ENCODE assay signal across 9 mouse cellular contexts in the genomic region with DNA sequence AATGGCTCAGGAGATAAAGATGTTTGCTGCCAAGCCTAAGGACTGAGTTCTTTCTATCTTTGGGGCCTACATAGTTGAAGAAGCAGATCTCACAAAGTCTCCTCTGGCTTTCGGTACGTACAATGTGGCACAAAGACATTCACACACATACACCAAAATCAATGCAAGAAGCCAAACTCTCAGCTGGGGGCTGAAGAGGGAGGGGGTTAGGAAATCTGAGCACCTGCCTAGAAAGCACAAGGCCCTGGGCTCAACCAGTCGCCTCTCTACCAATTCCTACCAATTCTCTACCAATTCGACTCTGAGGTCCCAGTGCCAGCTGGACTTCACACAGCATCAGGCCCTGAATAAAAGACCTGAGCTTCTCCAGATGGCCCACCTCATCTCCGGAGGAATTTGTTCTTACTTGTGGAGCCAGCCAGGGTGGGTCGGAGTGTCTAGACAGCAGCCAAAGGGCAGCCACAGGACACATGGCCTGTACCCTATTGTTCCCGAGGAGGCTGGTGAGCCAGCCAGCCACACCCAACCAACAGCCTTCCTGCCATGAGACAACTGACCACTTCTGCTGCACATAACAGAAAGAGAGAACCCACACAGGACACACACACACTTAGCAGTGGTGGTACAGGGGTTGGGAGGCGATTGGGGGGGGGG. TPM values are rescaled to one million over a fixed set of nuclear protein-coding genes. Genes with fewer than 3 reads are reported as not detected.
DNase-seq lines count a peak whose midpoint lies in the region; ATAC-seq lines count a peak whose summit lies in the region.
"Had no signal": no experiment of that assay in that cellular context is flagged by ENCODE, and none has a peak within 500 bp of the region (broad histone marks: within the 10 kb centered on the region; RNA-seq: fewer than 3 reads in every experiment).

No protein-coding gene starts in this region.

- H3K9me3 ChIP-seq in heart, embryonic 10.5 days: no peaks in the 10 kb centered on the region
- no peaks in the 10 kb centered on the region for H3K9me3 ChIP-seq in kidney, embryonic 15.5 days (replicated peaks)

- no peak overlapping the region for H3K9ac ChIP-seq in kidney, embryonic 15.5 days

- H3K27me3 ChIP-seq in heart, embryonic 10.5 days (ENCODE audit: insufficient read depth, poor library complexity, severe bottlenecking): no peaks in the 10 kb centered on the region
- no peaks in the 10 kb centered on the region for H3K27me3 ChIP-seq in kidney, embryonic 15.5 days
- H3K27me3 ChIP-seq: CH12.LX had no signal

- peak; percentile 54 for DNase-seq in embryo, embryonic 10 days (ENCODE audit: low spot score)
- DNase-seq in embryo, embryonic 11 days: no peak
- no peak for DNase-seq in heart, embryonic 10.5 days (ENCODE audit: low spot score)
- no peak for DNase-seq in spleen, postnatal 14 days (ENCODE audit: low spot score in 2 of 2)
- DNase-seq in frontal cortex, postnatal 25 days (ENCODE audit: low spot score in 2 of 2): no peak

- peak overlapping the region; percentile 73 for H3K27ac ChIP-seq in heart, embryonic 10.5 days
- H3K27ac ChIP-seq in kidney, embryonic 15.5 days: peak overlapping the region; percentile 76

- ATAC-seq in kidney, embryonic 15.5 days (replicated peaks; ENCODE audit: low FRiP score): no peak; the same call in 1 of the 2 replicates
- peak; percentile 43 for ATAC-seq in megakaryocyte, adult 5-6 weeks (ENCODE audit: poor library complexity, severe bottlenecking)
- ATAC-seq in erythroblast, adult 5-6 weeks (replicated peaks; ENCODE audit: low FRiP score, poor library complexity, severe bottlenecking): no peak

- H3K4me1 ChIP-seq in heart, embryonic 10.5 days: peaks cover 78% of the 10 kb centered on the region
- H3K4me1 ChIP-seq in kidney, embryonic 15.5 days: peaks cover 62% of the 10 kb centered on the region

- no peak overlapping the region for H3K4me2 ChIP-seq in kidney, embryonic 15.5 days

- H3K4me3 ChIP-seq in heart, embryonic 10.5 days: no peak overlapping the region
- no peak overlapping the region for H3K4me3 ChIP-seq in kidney, embryonic 15.5 days (replicated peaks)

- H3K36me3 ChIP-seq in heart, embryonic 10.5 days: peaks cover 58% of the 10 kb centered on the region
- H3K36me3 ChIP-seq in kidney, embryonic 15.5 days: peaks cover 47% of the 10 kb centered on the region

- 62% methylated on average over 8 of the region's 8 CpGs for WGBS in heart, embryonic 10.5 days
- WGBS in kidney, embryonic 15.5 days: 52% methylated on average over 8 of the region's 8 CpGs

RNA-seq across cellular contexts. Expression of a gene that starts 30.2 kb away (rescaled TPM):
- 57.1 and 58.5 TPM in 2 replicates for polyA plus RNA-seq in heart, embryonic 10.5 days (2016; fragmentation: Nextera tagmentation; extraction: Ambion mirVana)
- 67.1 and 68.3 TPM in 2 replicates for polyA plus RNA-seq in kidney, embryonic 15.5 days (2015; fragmentation: Nextera tagmentation; extraction: Ambion mirVana)
- total RNA-seq in megakaryocyte, adult 5-6 weeks (2015): 26.9 and 37.5 TPM in 2 replicates
- 26.7 and 28.3 TPM in 2 replicates for total RNA-seq in megakaryocyte, adult 5-6 weeks (2017)
- 60.1 and 81.1 TPM in 2 replicates for total RNA-seq in erythroblast, adult 5-6 weeks (2015; ENCODE audit: low replicate concordance)
- 83.9 and 95.3 TPM in 2 replicates for total RNA-seq in erythroblast, adult 5-6 weeks (2017; ENCODE audit: low replicate concordance)
